Mouse (Mus musculus): ENCODE measurements around the gene E130208F15Rik.

DNA sequence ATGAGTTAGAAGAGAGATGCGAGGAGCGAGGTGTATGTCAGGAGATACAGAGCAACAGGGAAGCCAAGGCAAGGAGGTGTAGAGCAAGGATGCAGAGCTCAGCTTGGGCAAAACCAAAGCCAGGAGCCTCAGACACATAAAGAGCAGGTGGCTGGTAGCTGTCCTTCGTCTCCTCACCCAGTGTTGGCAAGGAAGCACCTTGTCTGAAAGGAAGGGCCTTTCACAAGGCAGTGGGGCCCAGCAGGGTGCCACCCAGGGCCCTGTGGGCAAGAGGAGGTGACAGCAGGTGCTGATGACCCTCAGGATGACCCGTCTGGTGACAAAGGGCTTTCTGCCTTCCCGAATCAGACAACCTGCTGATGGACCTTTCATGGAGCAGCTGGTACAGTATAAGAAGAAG is 13.0 kb downstream of the E130208F15Rik start:
- TF ChIP-seq FLI1 (IDR thresholded peaks at IDR 0.05; ENCODE audit: low read length) (no peak), GATA1 (IDR thresholded peaks at IDR 0.05; ENCODE audit: borderline replicate concordance, low read length) (no peak)

Data from megakaryocyte, embryonic 14.5 days (primary cell).